Mouse (Mus musculus) liver, embryonic 11.5 days (tissue): ENCODE data around the gene a. TPM values are rescaled to one million over a fixed set of nuclear protein-coding genes. Genes with fewer than 3 reads are reported as not detected.
"Not testable (repeated sequence)": the region's sequence is repeated elsewhere in the genome, so short reads cannot be mapped to it uniquely, and the experiment has no call there.

Experiments
- ATAC-seq: fragments of 200-750 bp; cut with Nextera tagmentation; replicated peaks from 2 replicates; pipeline ENCODE4 v1.8.0; 2017; ENCODE audit warnings: moderate number of reproducible peaks, mild to moderate bottlenecking, moderate TSS enrichment, moderate library complexity; ENCODE audit not compliant: low FRiP score
- DNase-seq: peaks from one replicate; pipeline ENCODE4 v3.0.0-alpha.2; 2017; ENCODE audit warnings: low spot score
- H3K27ac ChIP-seq: fragments of 300-500 bp; sonication (generic); 2 replicates; pipeline ENCODE4 v1.5.1; 2014; ENCODE audit warnings: mild to moderate bottlenecking, low read depth, low read length, control low read depth
- H3K27me3 ChIP-seq: fragments of 300-500 bp; sonication (generic); replicated peaks from 2 replicates; pipeline ENCODE4 v1.6.1; 2014; ENCODE audit warnings: low read length, mixed read lengths; ENCODE audit not compliant: control insufficient read depth, insufficient read depth
- H3K36me3 ChIP-seq: fragments of 300-500 bp; sonication (generic); 2 replicates; pipeline ENCODE4 v1.6.1; 2014; ENCODE audit warnings: mild to moderate bottlenecking, low read length, moderate library complexity, mixed read lengths; ENCODE audit not compliant: control insufficient read depth, insufficient read depth
- H3K4me1 ChIP-seq: fragments of 300-500 bp; sonication (generic); replicated peaks from 2 replicates; pipeline ENCODE4 v1.6.1; 2014; ENCODE audit warnings: low read length, mixed read lengths; ENCODE audit not compliant: control insufficient read depth, insufficient read depth
- H3K4me2 ChIP-seq: fragments of 300-500 bp; sonication (generic); 2 replicates; pipeline ENCODE4 v1.6.1; 2014; ENCODE audit warnings: mild to moderate bottlenecking, control low read depth, moderate library complexity
- H3K4me3 ChIP-seq: fragments of 300-500 bp; sonication (generic); 2 replicates; pipeline ENCODE4 v1.5.1; 2014; ENCODE audit warnings: low read depth, low read length, control low read depth
- H3K9ac ChIP-seq: fragments of 300-500 bp; sonication (generic); 2 replicates; pipeline ENCODE4 v1.6.1; 2014; ENCODE audit warnings: low read depth, low read length, control low read depth
- H3K9me3 ChIP-seq: fragments of 300-500 bp; sonication (generic); 2 replicates; pipeline ENCODE4 v1.6.1; 2016; ENCODE audit warnings: low read length, inconsistent platforms, mixed read lengths; ENCODE audit not compliant: control insufficient read depth
- WGBS: fragments of 180-500 bp; shearing (Covaris S2); extraction: QIAGEN DNeasy Blood & Tissue Kit; methylation state at CpG from one replicate; pipeline ENCODE4 v1.1.7; 2014; 5-methylcytosine and 5-hydroxymethylcytosine counted together
- polyA plus RNA-seq: library from polyadenylated mRNA; unstranded; fragments of >200 nt; fragmentation: Nextera tagmentation; extraction: Ambion mirVana; gene quantifications from 2 replicates; pipeline ENCODE4 v1.2.1, GENCODE M21; 2014

The a gene
- polyA plus RNA-seq, 1 experiment from 2014 or later: 0.62 TPM

GRCm38 (mm10) chr2:155047452-155048178, 256.4 kb downstream of the a start:
- H3K9ac ChIP-seq: no peak overlapping the region
- H3K27me3 ChIP-seq: no peaks in the 10 kb centered on the region
- 59% methylated on average over 7 of the region's 7 CpGs for WGBS
- no peak overlapping the region for H3K27ac ChIP-seq
- no peaks in the 10 kb centered on the region for H3K9me3 ChIP-seq
- peaks cover 18% of the 10 kb centered on the region for H3K4me1 ChIP-seq
- H3K4me2 ChIP-seq: no peak overlapping the region
- H3K4me3 ChIP-seq: no peak overlapping the region
- DNase-seq: no peak
- no peak for ATAC-seq
- no peaks in the 10 kb centered on the region for H3K36me3 ChIP-seq

- Histone ChIP-seq H3K4me3 (peak overlapping the region; percentile 61), H3K4me2 (peak overlapping the region; percentile 89), H3K9ac (peak overlapping the region; percentile 80), H3K36me3 (no peaks in the 10 kb centered on the region), H3K27me3 (no peaks in the 10 kb centered on the region), H3K4me1 (peaks cover 18% of the 10 kb centered on the region), H3K27ac (peak overlapping the region; percentile 75), H3K9me3 (no peaks in the 10 kb centered on the region)
- DNase-seq (no peak), ATAC-seq (peak; percentile 28; the same call in 1 of the 2 replicates)
- WGBS: 26% methylated on average over 5 of the region's 5 CpGs
Measured at GRCm38 (mm10) chr2:155050108-155050503, 258.9 kb downstream of the a start.

GRCm38 (mm10) chr2:155050504-155051236, 259.5 kb downstream of the a start:
- DNase-seq (peak; percentile 95), ATAC-seq (peak; percentile 92)
- Histone ChIP-seq H3K9ac (peak overlapping the region; percentile 80), H3K4me1 (peaks cover 18% of the 10 kb centered on the region), H3K36me3 (no peaks in the 10 kb centered on the region), H3K27me3 (no peaks in the 10 kb centered on the region), H3K27ac (peak overlapping the region; percentile 75), H3K4me2 (peak overlapping the region; percentile 89), H3K4me3 (peak overlapping the region; percentile 61), H3K9me3 (no peaks in the 10 kb centered on the region)
- 2% methylated on average over 45 of the region's 45 CpGs for WGBS

DNA sequence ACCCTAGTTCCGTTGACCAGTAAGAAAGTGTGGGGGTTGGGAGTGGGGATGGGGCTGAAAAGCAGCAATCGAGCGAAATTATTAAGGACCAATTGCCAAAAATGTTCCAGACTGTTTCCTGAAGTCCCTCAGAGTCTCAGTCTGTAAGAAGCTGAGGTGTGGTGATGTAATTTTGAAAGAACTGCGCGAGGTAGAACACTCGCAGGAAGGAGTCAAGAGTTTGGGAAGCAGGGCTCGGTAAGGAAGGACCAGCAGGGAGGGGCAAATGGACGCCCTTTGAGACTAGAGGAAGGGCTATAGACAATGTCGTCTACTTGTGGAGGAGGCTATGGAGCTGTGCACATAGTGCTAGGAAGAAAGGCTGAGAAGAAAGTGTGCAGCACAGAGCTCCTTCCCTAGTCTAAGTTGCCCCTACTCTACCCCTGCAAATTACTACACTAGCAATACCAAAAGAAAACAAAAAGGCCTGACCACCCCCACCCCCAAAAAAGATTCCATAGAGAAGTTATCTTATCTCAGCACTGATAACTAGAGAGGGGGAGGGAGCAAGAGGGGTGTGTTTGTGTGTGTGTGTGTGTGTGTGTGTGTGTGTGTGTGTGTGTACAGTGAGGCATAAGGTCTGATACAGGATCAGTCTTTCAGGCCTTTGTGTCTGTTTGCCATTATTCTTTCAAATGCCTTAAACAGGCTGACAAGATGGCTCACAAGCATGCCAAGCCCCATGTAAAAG, 260.6 kb downstream of the a start:
- H3K27me3 ChIP-seq: no peaks in the 10 kb centered on the region
- H3K9me3 ChIP-seq: no peaks in the 10 kb centered on the region
- WGBS: 21% methylated on average over 9 of the region's 9 CpGs
- H3K9ac ChIP-seq: peak overlapping the region; percentile 65
- no peak for DNase-seq
- H3K27ac ChIP-seq: peak overlapping the region; percentile 49; the same call in 1 of the 2 replicates
- peak overlapping the region; percentile 61 for H3K4me3 ChIP-seq
- no peaks in the 10 kb centered on the region for H3K36me3 ChIP-seq
- ATAC-seq: no peak
- peaks cover 18% of the 10 kb centered on the region for H3K4me1 ChIP-seq
- H3K4me2 ChIP-seq: peak overlapping the region; percentile 89

GRCm38 (mm10) chr2:155052681-155053080, 261.5 kb downstream of the a start:
- no peak for ATAC-seq
- no peak overlapping the region for H3K27ac ChIP-seq

DNA sequence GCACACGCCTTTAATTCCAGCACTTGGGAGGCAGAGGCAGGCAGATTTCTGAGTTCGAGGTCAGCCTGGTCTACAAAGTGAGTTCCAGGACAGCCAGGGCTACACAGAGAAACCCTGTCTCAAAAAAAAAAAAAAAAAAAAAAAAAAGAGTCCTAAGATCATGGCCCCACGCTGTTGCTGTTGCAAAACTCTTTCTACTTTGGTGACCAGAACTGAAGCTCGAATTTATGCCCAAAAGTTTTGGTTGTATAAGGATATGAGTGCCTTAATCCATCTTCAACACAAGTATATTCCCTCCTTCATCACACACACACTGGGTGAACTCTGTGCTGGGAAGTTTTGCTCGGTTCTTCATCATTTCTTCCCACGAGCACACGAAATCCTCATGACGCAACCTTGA, 262.3 kb downstream of the a start:
- 87% methylated on average over 8 of the region's 8 CpGs for WGBS
- ATAC-seq, H3K9ac ChIP-seq, H3K27ac ChIP-seq, DNase-seq, H3K36me3 ChIP-seq, H3K27me3 ChIP-seq, H3K4me3 ChIP-seq, H3K9me3 ChIP-seq, H3K4me2 ChIP-seq: not testable (repeated sequence)
- H3K4me1 ChIP-seq: peaks cover 18% of the 10 kb centered on the region

More at GRCm38 (mm10) chr2:155052681-155053080, 261.5 kb downstream of the a start:
- no peak overlapping the region for H3K4me3 ChIP-seq
- H3K36me3 ChIP-seq: no peaks in the 10 kb centered on the region
- no peak for DNase-seq
- 64% methylated on average over 2 of the region's 2 CpGs for WGBS
- H3K9ac ChIP-seq: no peak overlapping the region
- H3K4me2 ChIP-seq: no peak overlapping the region
- no peaks in the 10 kb centered on the region for H3K27me3 ChIP-seq
- H3K4me1 ChIP-seq: peaks cover 18% of the 10 kb centered on the region
- H3K9me3 ChIP-seq: no peaks in the 10 kb centered on the region

DNA sequence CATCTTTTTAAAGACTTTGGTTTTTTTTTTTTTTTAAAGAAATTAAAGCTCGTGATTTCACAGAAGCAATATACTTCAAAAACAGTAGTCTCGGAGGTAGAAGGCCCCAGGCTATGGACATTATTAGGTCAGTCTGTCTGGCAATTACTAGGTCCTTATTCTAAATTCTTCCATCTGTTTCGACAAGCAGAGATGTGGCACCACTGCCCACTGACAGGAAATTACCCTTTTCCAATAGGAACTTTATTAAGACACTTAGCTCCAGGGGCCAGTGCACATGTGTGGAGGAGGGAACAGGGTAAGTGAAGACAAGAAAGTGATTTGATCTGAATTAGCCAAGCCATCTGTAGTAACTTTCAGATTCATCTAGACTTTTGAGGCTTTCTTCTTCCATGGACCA, 263.5 kb downstream of the a start:
- WGBS: 82% methylated on average over 3 of the region's 3 CpGs
- H3K4me2 ChIP-seq: no peak overlapping the region

GRCm38 (mm10) chr2:155056076-155056578, 264.9 kb downstream of the a start:
- Histone ChIP-seq H3K27ac (no peak overlapping the region), H3K9ac (no peak overlapping the region), H3K27me3 (no peaks in the 10 kb centered on the region), H3K9me3 (no peaks in the 10 kb centered on the region), H3K4me1 (peaks cover 13% of the 10 kb centered on the region), H3K4me2 (no peak overlapping the region), H3K4me3 (no peak overlapping the region), H3K36me3 (peaks cover 12% of the 10 kb centered on the region)
- WGBS: 65% methylated on average over 5 of the region's 5 CpGs
- no peak for DNase-seq
- ATAC-seq: no peak

More for the DNA sequence above, 263.5 kb downstream of the a start:
- Histone ChIP-seq H3K27ac (no peak overlapping the region), H3K9ac (no peak overlapping the region), H3K4me1 (peaks cover 18% of the 10 kb centered on the region), H3K4me3 (no peak overlapping the region), H3K36me3 (peaks cover 5% of the 10 kb centered on the region; the same call in 1 of the 2 replicates), H3K9me3 (no peaks in the 10 kb centered on the region), H3K27me3 (no peaks in the 10 kb centered on the region)
- no peak for DNase-seq
- ATAC-seq: no peak
